Mouse (Mus musculus) bone marrow macrophage, adult 2 months (primary cell): ENCODE results near the gene Tada3. TPM values are rescaled to one million over a fixed set of nuclear protein-coding genes. Genes with fewer than 3 reads are reported as not detected.

Source experiments
- H3K27ac ChIP-seq: 2 replicates; pipeline ENCODE4 v1.5.1; 2012; ENCODE audit warnings: low read depth, low read length; ENCODE audit not compliant: insufficient read depth
- H3K4me1 ChIP-seq: 2 replicates; pipeline ENCODE4 v1.6.1; 2012; ENCODE audit warnings: low read length; ENCODE audit not compliant: control insufficient read depth, insufficient read depth
- H3K4me3 ChIP-seq: 2 replicates; pipeline ENCODE4 v1.5.1; 2012; ENCODE audit warnings: mild to moderate bottlenecking, low read length, moderate library complexity; ENCODE audit not compliant: insufficient read depth
- CTCF ChIP-seq: IDR thresholded peaks from 2 replicates; pipeline ENCODE4 v1.5.1; 2012; ENCODE audit warnings: low read depth, mild to moderate bottlenecking, low read length, moderate library complexity
- POLR2A ChIP-seq: IDR thresholded peaks from 2 replicates; pipeline ENCODE4 v1.6.1; 2012; ENCODE audit warnings: mild to moderate bottlenecking, low read depth, low read length, borderline replicate concordance
- polyA plus RNA-seq: library from polyadenylated mRNA; stranded (reverse); fragments of >200 nt; gene quantifications from 2 replicates; pipeline ENCODE4 v1.2.4, GENCODE M21; 2012; ENCODE audit not compliant: missing spikeins, insufficient read depth, insufficient read length

The Tada3 gene
- polyA plus RNA-seq, 1 experiment, result 30.2 TPM

DNA sequence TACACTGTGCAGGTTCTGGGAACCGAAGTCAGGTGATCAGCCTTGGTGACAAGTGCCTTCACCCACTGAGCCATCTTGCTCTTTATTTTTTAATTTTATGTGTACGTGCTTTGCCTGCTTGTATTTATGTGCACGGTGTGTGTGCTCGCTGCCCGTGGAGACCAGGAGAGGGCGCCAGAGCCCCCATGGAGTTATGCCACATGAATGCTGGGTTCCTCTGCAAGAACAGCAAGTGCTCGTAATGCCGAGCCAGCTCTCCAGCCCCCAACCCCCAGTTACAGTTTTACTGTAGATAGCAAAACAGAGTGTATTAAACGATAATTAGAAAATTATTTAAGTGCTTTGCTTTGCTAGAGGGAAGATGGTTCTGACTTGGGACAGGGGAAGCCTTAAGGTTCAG lies 29.0 kb upstream of the Tada3 start:
- no peak overlapping the region for H3K27ac ChIP-seq
- H3K4me1 ChIP-seq, result no peaks in the 10 kb centered on the region
- TF ChIP-seq CTCF (0 out of 2 replicates have a peak, but pooled peaks have one; percentile 31), POLR2A (no peak)

GRCm38 (mm10) chr6:113405483-113405882 lies 27.8 kb upstream of the Tada3 start:
- no peak overlapping the region for H3K27ac ChIP-seq
- H3K4me3 ChIP-seq, result no peak overlapping the region
- TF ChIP-seq POLR2A (no peak), CTCF (no peak)
- peaks cover 5% of the 10 kb centered on the region for H3K4me1 ChIP-seq

More for the DNA sequence above, 29.0 kb upstream of the Tada3 start:
- H3K4me3 ChIP-seq, result no peak overlapping the region

DNA sequence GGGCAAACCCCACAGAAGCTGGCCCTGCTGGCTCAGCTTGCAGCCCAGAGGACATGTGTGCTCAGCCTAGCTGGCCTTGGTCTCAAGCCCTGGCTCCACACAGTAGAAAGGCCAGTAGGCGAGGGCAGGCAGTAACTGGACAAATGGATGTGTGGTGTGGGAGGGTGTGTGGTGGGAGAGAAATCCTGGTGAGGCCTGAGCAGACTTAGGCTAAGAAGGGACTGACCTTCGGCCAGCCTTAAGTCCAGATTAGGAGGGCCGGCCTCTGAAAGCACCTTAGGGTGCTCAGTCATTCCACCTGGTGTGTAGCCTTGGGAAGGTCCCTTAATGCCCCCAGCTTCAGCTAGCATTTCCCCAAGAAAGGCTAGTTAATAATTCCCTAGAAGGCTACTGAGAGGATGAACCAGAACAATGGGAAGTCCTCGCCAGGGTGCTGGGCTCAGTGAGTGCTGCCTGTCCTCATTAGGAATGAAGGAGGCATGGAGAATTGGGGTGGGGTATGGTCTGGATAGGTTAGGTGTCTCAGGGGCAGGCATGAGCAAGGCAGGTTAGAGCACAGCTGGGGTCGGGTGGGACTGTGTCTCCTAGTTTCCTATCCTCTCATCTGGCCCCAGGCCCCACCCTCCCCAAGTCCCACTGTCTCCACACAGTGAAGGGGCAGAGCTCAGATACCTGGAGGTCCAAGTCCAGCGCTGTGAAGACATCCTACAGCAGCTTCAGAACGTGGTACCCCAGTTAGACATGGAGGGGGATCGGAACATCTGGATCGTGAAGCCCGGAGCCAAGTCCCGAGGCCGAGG lies 27.2 kb upstream of the Tada3 start:
- Histone ChIP-seq H3K4me1 (peaks cover 5% of the 10 kb centered on the region), H3K4me3 (no peak overlapping the region), H3K27ac (no peak overlapping the region)
- TF ChIP-seq POLR2A (no peak), CTCF (no peak)

GRCm38 (mm10) chr6:113402094-113402493 lies 24.4 kb upstream of the Tada3 start:
- TF ChIP-seq CTCF, result no peak
- no peak for TF ChIP-seq POLR2A
- H3K4me1 ChIP-seq, result peaks cover 5% of the 10 kb centered on the region
- no peak overlapping the region for H3K4me3 ChIP-seq
- no peak overlapping the region for H3K27ac ChIP-seq

- H3K4me1 ChIP-seq, result peaks cover 5% of the 10 kb centered on the region
- H3K27ac ChIP-seq, result no peak overlapping the region
- no peak for TF ChIP-seq POLR2A
- TF ChIP-seq CTCF, result no peak
- no peak overlapping the region for H3K4me3 ChIP-seq
Measured at GRCm38 (mm10) chr6:113396270-113397030, 18.8 kb upstream of the Tada3 start.

DNA sequence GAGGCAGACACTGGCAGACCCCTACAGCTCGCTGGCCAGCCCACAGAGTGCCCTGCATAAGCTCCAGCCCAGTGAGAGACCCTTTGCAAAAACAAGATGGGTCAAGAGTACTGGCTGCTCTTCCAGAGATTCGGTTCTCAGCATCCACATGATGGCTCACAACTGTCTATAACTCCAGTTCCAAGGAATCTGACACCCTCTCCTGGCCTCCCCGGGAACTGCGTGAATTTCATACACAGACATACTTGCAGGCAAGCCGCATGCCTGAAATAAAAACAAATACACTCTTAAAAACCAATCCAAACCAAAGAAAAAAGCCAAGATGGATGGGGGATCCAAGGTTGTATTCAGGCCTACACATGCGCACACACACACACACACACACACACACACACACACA lies 17.8 kb upstream of the Tada3 start:
- Histone ChIP-seq H3K4me3 (no peak overlapping the region), H3K27ac (no peak overlapping the region), H3K4me1 (no peaks in the 10 kb centered on the region)
- TF ChIP-seq CTCF (no peak), POLR2A (no peak)

GRCm38 (mm10) chr6:113394811-113395210 lies 17.1 kb upstream of the Tada3 start:
- no peak for TF ChIP-seq POLR2A
- no peak for TF ChIP-seq CTCF
- H3K4me3 ChIP-seq, result no peak overlapping the region
- no peak overlapping the region for H3K27ac ChIP-seq
- no peaks in the 10 kb centered on the region for H3K4me1 ChIP-seq

GRCm38 (mm10) chr6:113393951-113394350 lies 16.3 kb upstream of the Tada3 start:
- Histone ChIP-seq H3K27ac (no peak overlapping the region), H3K4me1 (no peaks in the 10 kb centered on the region), H3K4me3 (no peak overlapping the region)
- TF ChIP-seq CTCF, result no peak
- no peak for TF ChIP-seq POLR2A

GRCm38 (mm10) chr6:113392387-113393071 lies 14.8 kb upstream of the Tada3 start:
- H3K4me3 ChIP-seq, result no peak overlapping the region
- no peaks in the 10 kb centered on the region for H3K4me1 ChIP-seq
- no peak for TF ChIP-seq CTCF
- TF ChIP-seq POLR2A, result no peak
- no peak overlapping the region for H3K27ac ChIP-seq
